Mouse (Mus musculus): ENCODE results near the gene Cemip. TPM values are rescaled to one million over a fixed set of nuclear protein-coding genes. Genes with fewer than 3 reads are reported as not detected.

Cemip gene
- polyA plus RNA-seq, 1 experiment = 7.0 TPM

- Histone ChIP-seq H3K4me3 (ENCODE audit: control insufficient read depth, low read depth, low read length) (no peak overlapping the region), H3K27ac (ENCODE audit: control insufficient read depth, insufficient read depth, low read depth, low read length) (peak overlapping the region; percentile 58), H3K36me3 (ENCODE audit: control insufficient read depth, insufficient read depth, low read length) (no peaks in the 10 kb centered on the region), H3K27me3 (ENCODE audit: control insufficient read depth, insufficient read depth, low read length) (no peaks in the 10 kb centered on the region), H3K4me1 (ENCODE audit: control insufficient read depth, insufficient read depth, low read length) (no peaks in the 10 kb centered on the region)
- TF ChIP-seq POLR2A (IDR thresholded peaks at IDR 0.05; ENCODE audit: control insufficient read depth, low read depth, low read length) = no peak
These were observed 120.1 kb downstream of the Cemip start for GRCm38 (mm10) chr7:83966047-83966818.

DNA sequence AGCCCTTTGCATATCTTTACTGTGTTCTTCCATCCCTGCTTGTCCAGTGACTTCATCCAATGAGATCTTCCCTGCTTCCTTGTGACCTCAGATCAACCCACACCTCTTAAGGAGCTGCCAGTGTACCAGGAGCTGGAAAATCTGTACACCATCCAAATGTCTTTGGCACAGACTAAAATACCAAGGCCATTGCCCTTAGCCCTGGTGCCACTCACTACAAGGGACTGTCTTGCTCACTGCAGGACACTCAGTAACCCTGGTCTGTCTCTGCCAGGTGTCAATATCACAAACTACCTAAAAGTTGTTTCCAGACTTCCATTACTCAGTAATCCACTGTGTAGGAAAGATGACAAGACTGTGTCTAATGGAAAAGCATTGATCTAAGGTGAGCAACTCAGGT is 121.1 kb downstream of the Cemip start:
- Histone ChIP-seq H3K4me1 (ENCODE audit: control insufficient read depth, insufficient read depth, low read length) (no peaks in the 10 kb centered on the region), H3K27me3 (ENCODE audit: control insufficient read depth, insufficient read depth, low read length) (no peaks in the 10 kb centered on the region), H3K27ac (ENCODE audit: control insufficient read depth, insufficient read depth, low read depth, low read length) (no peak overlapping the region), H3K4me3 (ENCODE audit: control insufficient read depth, low read depth, low read length) (no peak overlapping the region), H3K36me3 (ENCODE audit: control insufficient read depth, insufficient read depth, low read length) (no peaks in the 10 kb centered on the region)
- TF ChIP-seq POLR2A (IDR thresholded peaks at IDR 0.05; ENCODE audit: control insufficient read depth, low read depth, low read length) (no peak), CTCF (IDR thresholded peaks at IDR 0.05; ENCODE audit: control insufficient read depth, insufficient read depth, insufficient replicate concordance, low read depth, low read length) (no peak)

GRCm38 (mm10) chr7:83952511-83952910 is 133.8 kb downstream of the Cemip start:
- H3K36me3 ChIP-seq (ENCODE audit: control insufficient read depth, insufficient read depth, low read length) = no peaks in the 10 kb centered on the region
- no peaks in the 10 kb centered on the region for H3K27me3 ChIP-seq (ENCODE audit: control insufficient read depth, insufficient read depth, low read length)
- TF ChIP-seq POLR2A (IDR thresholded peaks at IDR 0.05; ENCODE audit: control insufficient read depth, low read depth, low read length) = no peak
- TF ChIP-seq CTCF (IDR thresholded peaks at IDR 0.05; ENCODE audit: control insufficient read depth, insufficient read depth, insufficient replicate concordance, low read depth, low read length) = no peak

GRCm38 (mm10) chr7:83951327-83951726 is 135.0 kb downstream of the Cemip start:
- H3K4me1 ChIP-seq (ENCODE audit: control insufficient read depth, insufficient read depth, low read length) = no peaks in the 10 kb centered on the region
- TF ChIP-seq CTCF (IDR thresholded peaks at IDR 0.05; ENCODE audit: control insufficient read depth, insufficient read depth, insufficient replicate concordance, low read depth, low read length) = no peak
- no peak for TF ChIP-seq POLR2A (IDR thresholded peaks at IDR 0.05; ENCODE audit: control insufficient read depth, low read depth, low read length)
- H3K27ac ChIP-seq (ENCODE audit: control insufficient read depth, insufficient read depth, low read depth, low read length) = no peak overlapping the region
- H3K36me3 ChIP-seq (ENCODE audit: control insufficient read depth, insufficient read depth, low read length) = no peaks in the 10 kb centered on the region
- H3K27me3 ChIP-seq (ENCODE audit: control insufficient read depth, insufficient read depth, low read length) = no peaks in the 10 kb centered on the region
- no peak overlapping the region for H3K4me3 ChIP-seq (ENCODE audit: control insufficient read depth, low read depth, low read length)

More at GRCm38 (mm10) chr7:83952511-83952910, 133.8 kb downstream of the Cemip start:
- no peak overlapping the region for H3K4me3 ChIP-seq (ENCODE audit: control insufficient read depth, low read depth, low read length)
- no peak overlapping the region for H3K27ac ChIP-seq (ENCODE audit: control insufficient read depth, insufficient read depth, low read depth, low read length)
- H3K4me1 ChIP-seq (ENCODE audit: control insufficient read depth, insufficient read depth, low read length) = no peaks in the 10 kb centered on the region

- Histone ChIP-seq H3K4me3 (ENCODE audit: control insufficient read depth, low read depth, low read length) (no peak overlapping the region), H3K4me1 (ENCODE audit: control insufficient read depth, insufficient read depth, low read length) (no peaks in the 10 kb centered on the region), H3K27me3 (ENCODE audit: control insufficient read depth, insufficient read depth, low read length) (no peaks in the 10 kb centered on the region), H3K36me3 (ENCODE audit: control insufficient read depth, insufficient read depth, low read length) (no peaks in the 10 kb centered on the region), H3K27ac (ENCODE audit: control insufficient read depth, insufficient read depth, low read depth, low read length) (no peak overlapping the region)
- no peak for TF ChIP-seq CTCF (IDR thresholded peaks at IDR 0.05; ENCODE audit: control insufficient read depth, insufficient read depth, insufficient replicate concordance, low read depth, low read length)
- no peak for TF ChIP-seq POLR2A (IDR thresholded peaks at IDR 0.05; ENCODE audit: control insufficient read depth, low read depth, low read length)
These were observed 136.6 kb downstream of the Cemip start for GRCm38 (mm10) chr7:83949662-83950061.

DNA sequence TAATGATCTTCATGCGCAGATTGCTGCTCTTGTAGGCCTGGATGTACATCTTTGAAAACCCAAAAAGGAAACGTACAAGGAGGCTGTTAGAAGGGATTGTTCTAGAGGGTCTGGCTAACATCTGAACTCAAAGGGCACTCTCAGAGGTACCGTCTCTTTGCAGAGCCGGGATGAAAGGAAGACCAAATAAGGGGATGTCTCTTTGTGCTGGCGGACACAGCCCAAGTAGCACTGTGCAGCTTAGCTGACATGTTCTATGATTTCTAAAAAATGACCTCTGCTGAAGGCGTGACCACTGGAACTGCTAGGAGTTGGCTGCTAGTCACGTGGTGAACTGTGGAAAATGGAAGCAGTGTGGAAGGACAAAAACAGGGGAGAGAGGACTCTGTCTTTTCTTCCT is 137.6 kb downstream of the Cemip start:
- no peak for TF ChIP-seq CTCF (IDR thresholded peaks at IDR 0.05; ENCODE audit: control insufficient read depth, insufficient read depth, insufficient replicate concordance, low read depth, low read length)
- TF ChIP-seq POLR2A (IDR thresholded peaks at IDR 0.05; ENCODE audit: control insufficient read depth, low read depth, low read length) = no peak
- Histone ChIP-seq H3K27ac (ENCODE audit: control insufficient read depth, insufficient read depth, low read depth, low read length) (no peak overlapping the region), H3K36me3 (ENCODE audit: control insufficient read depth, insufficient read depth, low read length) (no peaks in the 10 kb centered on the region), H3K27me3 (ENCODE audit: control insufficient read depth, insufficient read depth, low read length) (no peaks in the 10 kb centered on the region), H3K4me3 (ENCODE audit: control insufficient read depth, low read depth, low read length) (no peak overlapping the region), H3K4me1 (ENCODE audit: control insufficient read depth, insufficient read depth, low read length) (no peaks in the 10 kb centered on the region)

DNA sequence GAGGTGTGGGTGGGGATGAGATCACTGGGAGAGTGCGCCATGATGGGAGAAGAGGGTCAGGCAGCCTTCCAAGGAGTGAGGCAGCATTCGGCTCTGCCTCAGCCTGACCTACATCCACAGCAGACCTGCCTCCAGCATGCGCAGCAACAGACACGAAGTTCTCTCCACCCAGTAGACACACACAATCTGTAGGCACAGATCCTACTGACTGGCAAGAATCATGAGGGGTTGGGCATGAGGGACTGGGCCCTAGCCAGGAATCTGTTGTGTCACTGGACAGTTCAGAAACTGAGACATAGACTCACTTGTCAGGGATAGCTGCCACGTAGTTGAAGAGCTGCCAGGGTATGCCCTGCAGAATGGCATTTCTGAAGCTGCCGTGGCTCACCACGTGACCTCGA is 144.6 kb downstream of the Cemip start:
- no peak for TF ChIP-seq CTCF (IDR thresholded peaks at IDR 0.05; ENCODE audit: control insufficient read depth, insufficient read depth, insufficient replicate concordance, low read depth, low read length)
- no peak for TF ChIP-seq POLR2A (IDR thresholded peaks at IDR 0.05; ENCODE audit: control insufficient read depth, low read depth, low read length)
- H3K4me1 ChIP-seq (ENCODE audit: control insufficient read depth, insufficient read depth, low read length) = no peaks in the 10 kb centered on the region

More for the DNA sequence above, 144.6 kb downstream of the Cemip start:
- Histone ChIP-seq H3K27ac (ENCODE audit: control insufficient read depth, insufficient read depth, low read depth, low read length) (no peak overlapping the region), H3K27me3 (ENCODE audit: control insufficient read depth, insufficient read depth, low read length) (no peaks in the 10 kb centered on the region), H3K36me3 (ENCODE audit: control insufficient read depth, insufficient read depth, low read length) (no peaks in the 10 kb centered on the region), H3K4me3 (ENCODE audit: control insufficient read depth, low read depth, low read length) (no peak overlapping the region)
